Mouse (Mus musculus) neural tube, embryonic 15.5 days (tissue): ENCODE data around the gene Cxcl17. TPM values are rescaled to one million over a fixed set of nuclear protein-coding genes. Genes with fewer than 3 reads are reported as not detected.
"Not testable (repeated sequence)": the region's sequence is repeated elsewhere in the genome, so short reads cannot be mapped to it uniquely, and the experiment has no call there.

Experiments used
- ATAC-seq: fragments of 200-750 bp; cut with Nextera tagmentation; 2 replicates; pipeline ENCODE4 v1.8.0; 2017; ENCODE audit warnings: mild to moderate bottlenecking, moderate TSS enrichment, moderate library complexity; ENCODE audit not compliant: low FRiP score
- H3K27ac ChIP-seq: fragments of 300-500 bp; sonication (generic); replicated peaks from 2 replicates; pipeline ENCODE4 v1.5.1; 2015; ENCODE audit warnings: mild to moderate bottlenecking, inconsistent platforms
- H3K27me3 ChIP-seq: fragments of 300-500 bp; sonication (generic); replicated peaks from 2 replicates; pipeline ENCODE4 v1.6.1; 2015; ENCODE audit warnings: inconsistent platforms
- H3K36me3 ChIP-seq: fragments of 300-500 bp; sonication (generic); 2 replicates; pipeline ENCODE4 v1.6.1; 2015; ENCODE audit warnings: inconsistent platforms
- H3K4me1 ChIP-seq: fragments of 300-500 bp; sonication (generic); 2 replicates; pipeline ENCODE4 v1.6.1; 2015; ENCODE audit warnings: inconsistent platforms
- H3K4me2 ChIP-seq: fragments of 300-500 bp; sonication (generic); 2 replicates; pipeline ENCODE4 v1.6.1; 2015; ENCODE audit warnings: inconsistent platforms, mild to moderate bottlenecking, moderate library complexity
- H3K4me3 ChIP-seq: fragments of 300-500 bp; sonication (generic); replicated peaks from 2 replicates; pipeline ENCODE4 v1.5.1; 2015; ENCODE audit warnings: mild to moderate bottlenecking, inconsistent platforms
- H3K9ac ChIP-seq: fragments of 300-500 bp; sonication (generic); replicated peaks from 2 replicates; pipeline ENCODE4 v1.6.1; 2015; ENCODE audit warnings: mild to moderate bottlenecking, inconsistent platforms
- H3K9me3 ChIP-seq: fragments of 300-500 bp; sonication (generic); replicated peaks from 2 replicates; pipeline ENCODE4 v1.6.1; 2016; ENCODE audit warnings: inconsistent platforms
- WGBS: fragments of 180-500 bp; shearing (Covaris S2); methylation state at CpG from one replicate; pipeline ENCODE4 v1.1.7; 2015; ENCODE audit warnings: mixed read lengths; 5-methylcytosine and 5-hydroxymethylcytosine counted together
- polyA plus RNA-seq: library from polyadenylated mRNA; unstranded; fragments of >200 nt; fragmentation: Nextera tagmentation; extraction: Ambion mirVana; gene quantifications from 2 replicates; pipeline ENCODE4 v1.2.1, GENCODE M21; 2015

Gene Cxcl17
- polyA plus RNA-seq, 1 experiment from 2014 or later = 1.6 TPM

DNA sequence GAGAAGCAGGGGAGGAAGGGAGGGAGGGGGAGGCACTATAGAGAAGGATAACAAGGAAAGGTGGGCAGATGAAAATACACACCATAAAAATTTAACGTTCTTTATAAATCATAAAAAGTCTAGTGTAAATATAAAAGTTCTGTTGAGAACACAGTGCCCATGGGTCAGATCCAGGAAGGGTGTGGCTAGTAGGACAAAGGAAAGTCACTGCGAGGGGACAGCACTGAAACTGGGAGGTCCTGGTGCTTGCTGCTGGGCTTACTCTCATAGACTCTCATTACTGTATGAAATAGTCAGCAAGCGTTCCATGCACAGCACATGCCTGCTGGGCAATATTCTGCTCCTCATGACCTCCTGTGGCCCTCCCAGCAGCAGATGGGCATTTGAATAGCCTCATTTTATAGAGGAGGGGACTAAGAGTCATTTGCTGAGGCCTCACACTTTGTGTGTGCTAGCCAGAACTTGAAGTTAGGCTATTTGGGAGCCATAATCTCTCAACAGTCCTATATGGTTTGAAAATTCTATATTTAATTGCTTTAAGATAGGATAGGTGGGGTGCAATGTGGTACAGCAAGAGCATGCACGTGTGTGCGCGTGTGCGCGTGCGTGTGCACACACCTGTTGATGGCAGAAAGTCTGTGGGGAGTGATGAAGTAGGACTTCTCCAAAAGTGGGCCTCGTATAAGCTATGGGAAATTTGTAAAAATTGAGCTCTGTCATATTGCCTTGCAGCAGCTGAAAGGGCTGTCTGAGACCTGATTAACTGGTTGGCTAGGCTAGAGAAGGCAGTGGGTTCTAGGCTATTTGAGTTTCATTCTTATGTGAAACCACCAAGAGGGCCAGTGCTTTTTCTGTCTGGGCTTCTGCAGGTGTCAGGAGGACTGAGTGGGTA, 22.2 kb upstream of the Cxcl17 start:
- 86% methylated on average over 10 of the region's 10 CpGs for WGBS
- Histone ChIP-seq H3K27me3 (no peaks in the 10 kb centered on the region), H3K36me3 (no peaks in the 10 kb centered on the region), H3K9me3 (no peaks in the 10 kb centered on the region), H3K4me2 (no peak overlapping the region), H3K27ac (no peak overlapping the region), H3K9ac (no peak overlapping the region), H3K4me3 (no peak overlapping the region), H3K4me1 (peaks cover 6% of the 10 kb centered on the region; the same call in 1 of the 2 replicates)
- ATAC-seq = no peak

DNA sequence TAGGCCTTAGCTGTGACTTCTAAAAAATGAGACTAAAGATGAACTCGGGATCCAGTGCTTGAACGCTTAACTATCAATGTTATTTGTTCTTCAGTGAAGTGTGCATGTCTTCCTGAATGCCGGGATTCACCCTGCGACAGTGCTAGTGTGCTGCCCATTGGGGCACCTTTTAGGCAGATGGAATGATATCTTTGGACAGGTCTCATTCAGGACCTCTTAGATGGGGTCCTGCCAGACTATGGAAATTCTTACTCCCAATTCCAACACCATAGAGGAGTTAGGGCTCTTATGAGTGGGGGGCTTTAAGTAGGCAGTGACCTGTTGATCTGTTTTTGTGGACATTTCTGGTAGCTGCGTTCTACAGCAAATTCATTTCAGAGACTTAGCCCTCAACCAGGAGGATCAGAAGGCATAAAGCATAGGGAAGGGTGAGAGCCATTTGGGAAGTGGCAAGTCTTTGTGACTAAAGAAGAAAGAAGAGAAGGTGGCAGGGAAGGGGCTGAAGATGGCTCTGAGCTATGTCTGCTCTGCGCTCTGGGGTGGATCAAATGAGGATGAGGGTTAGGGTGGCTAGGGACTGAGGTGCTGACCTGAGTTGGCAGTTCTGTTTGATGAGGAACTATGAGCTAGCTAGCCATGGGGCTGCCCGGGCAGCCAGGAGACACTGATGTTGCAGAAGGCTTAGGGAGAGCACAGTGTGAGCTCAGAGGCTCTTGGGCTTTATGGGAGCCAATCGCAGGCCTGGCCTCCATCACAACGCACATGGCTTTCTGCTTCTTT, 21.3 kb upstream of the Cxcl17 start:
- Histone ChIP-seq H3K4me1 (peaks cover 6% of the 10 kb centered on the region; the same call in 1 of the 2 replicates), H3K4me3 (no peak overlapping the region), H3K9me3 (no peaks in the 10 kb centered on the region), H3K9ac (no peak overlapping the region), H3K27me3 (no peaks in the 10 kb centered on the region), H3K4me2 (no peak overlapping the region), H3K27ac (no peak overlapping the region), H3K36me3 (no peaks in the 10 kb centered on the region)
- WGBS = 89% methylated on average over 9 of the region's 9 CpGs
- ATAC-seq = no peak

DNA sequence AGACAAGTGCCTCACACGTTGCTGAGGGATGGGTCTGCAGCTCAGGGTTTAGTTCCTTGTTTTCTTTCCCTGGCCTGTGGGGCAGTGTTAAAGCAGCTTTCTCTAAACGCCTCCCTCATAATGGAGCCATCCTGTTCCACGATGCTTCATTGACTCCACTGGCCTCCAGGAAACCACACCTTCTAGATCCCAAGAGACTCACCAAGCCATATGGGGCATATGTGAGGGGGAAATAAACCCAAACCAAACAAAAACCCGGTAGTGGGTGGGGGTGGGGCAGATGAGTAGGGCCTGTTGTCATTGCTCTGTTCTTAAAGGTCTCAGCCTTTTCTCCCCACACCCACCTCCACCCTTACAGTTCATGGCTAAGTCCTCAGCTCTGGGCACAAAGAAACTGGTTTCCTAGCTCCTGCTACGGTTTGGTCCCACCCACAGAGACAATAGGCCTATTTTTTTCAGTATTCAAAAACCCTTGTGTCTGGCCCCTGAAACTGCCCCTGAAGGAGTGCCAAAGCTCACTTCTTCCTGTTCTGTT, 20.4 kb upstream of the Cxcl17 start:
- no peak for ATAC-seq
- 7% methylated on average over 5 of the region's 5 CpGs for WGBS
- H3K4me3 ChIP-seq = no peak overlapping the region

DNA sequence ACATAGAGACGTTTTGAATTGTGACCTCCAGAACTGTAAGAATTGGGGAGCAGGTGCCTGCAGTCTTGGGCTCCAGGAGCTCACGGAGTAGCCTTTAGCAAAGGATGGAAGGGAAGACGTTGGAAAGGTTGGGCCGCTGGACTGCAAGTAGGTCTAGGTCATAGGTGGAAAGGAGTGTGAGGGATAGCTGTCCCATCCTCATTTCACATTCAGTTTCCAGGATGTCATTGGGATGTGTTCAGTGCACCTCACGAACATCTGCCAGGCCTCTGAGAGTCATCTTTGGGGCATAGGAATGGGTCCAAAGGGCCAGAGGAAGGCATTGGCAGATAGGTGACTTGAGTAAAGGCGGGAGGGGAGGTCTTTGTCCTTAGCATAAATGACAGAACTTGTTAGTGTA, 19.7 kb upstream of the Cxcl17 start:
- no peak overlapping the region for H3K4me2 ChIP-seq
- H3K4me3 ChIP-seq = no peak overlapping the region
- peaks cover 6% of the 10 kb centered on the region; the same call in 1 of the 2 replicates for H3K4me1 ChIP-seq
- ATAC-seq = no peak
- no peaks in the 10 kb centered on the region for H3K27me3 ChIP-seq
- H3K9me3 ChIP-seq = no peaks in the 10 kb centered on the region
- WGBS = 93% methylated on average over 6 of the region's 6 CpGs
- no peaks in the 10 kb centered on the region for H3K36me3 ChIP-seq
- no peak overlapping the region for H3K9ac ChIP-seq
- H3K27ac ChIP-seq = no peak overlapping the region

More for the DNA sequence above, 20.4 kb upstream of the Cxcl17 start:
- no peak overlapping the region for H3K9ac ChIP-seq
- no peaks in the 10 kb centered on the region for H3K36me3 ChIP-seq
- H3K4me1 ChIP-seq = peaks cover 6% of the 10 kb centered on the region; the same call in 1 of the 2 replicates
- H3K27me3 ChIP-seq = no peaks in the 10 kb centered on the region
- H3K4me2 ChIP-seq = no peak overlapping the region
- 0 out of 2 replicates have a peak overlapping the region, but pooled peaks have one; percentile 41 for H3K27ac ChIP-seq
- no peaks in the 10 kb centered on the region for H3K9me3 ChIP-seq

DNA sequence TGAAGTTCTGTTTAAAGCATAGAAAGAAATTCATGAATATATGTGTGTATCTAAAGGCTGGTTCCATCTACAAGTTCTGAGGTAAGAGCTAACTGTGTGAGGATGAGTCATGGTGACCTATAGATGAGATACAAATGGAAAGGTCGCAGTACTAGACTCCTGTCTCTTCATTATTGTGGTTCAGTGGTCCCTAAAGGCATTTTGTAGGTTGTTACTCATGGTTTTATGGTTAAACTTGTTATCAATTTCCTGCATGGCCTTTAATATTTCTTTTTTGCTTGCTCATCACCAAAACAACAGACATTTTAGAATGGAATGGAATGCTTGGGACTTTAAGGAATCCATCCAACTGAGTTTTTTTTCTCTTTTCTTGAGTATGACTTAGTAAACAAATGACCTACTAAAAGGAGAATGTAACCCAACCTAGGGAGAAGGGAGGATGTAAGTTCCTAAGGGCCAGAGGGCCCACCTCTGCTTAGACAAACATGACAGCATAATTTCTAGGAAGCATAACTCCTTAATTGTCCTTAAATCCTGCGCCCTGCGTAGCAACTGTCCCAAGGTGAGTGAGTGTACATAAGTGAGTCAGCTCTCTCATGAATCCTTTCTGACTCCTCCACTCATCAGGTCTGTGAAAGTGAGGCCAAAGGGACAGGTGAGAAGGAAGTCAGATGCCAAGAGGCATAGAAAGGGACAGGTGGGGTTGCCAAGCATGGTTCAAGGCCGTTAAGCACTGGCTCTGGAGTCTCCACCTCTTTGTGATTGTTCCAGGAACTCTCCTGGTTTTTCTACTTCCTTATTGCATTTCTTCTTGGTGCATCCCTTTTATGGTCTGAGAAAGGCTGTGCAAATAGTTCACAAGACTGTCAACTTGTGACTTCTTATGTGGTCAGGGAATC, 17.4 kb upstream of the Cxcl17 start:
- H3K4me3 ChIP-seq = no peak overlapping the region
- no peaks in the 10 kb centered on the region for H3K36me3 ChIP-seq
- H3K9ac ChIP-seq = no peak overlapping the region
- ATAC-seq = no peak
- H3K27ac ChIP-seq = no peak overlapping the region
- H3K4me1 ChIP-seq = peaks cover 6% of the 10 kb centered on the region; the same call in 1 of the 2 replicates
- 93% methylated on average over 4 of the region's 4 CpGs for WGBS
- H3K27me3 ChIP-seq = no peaks in the 10 kb centered on the region
- no peak overlapping the region for H3K4me2 ChIP-seq
- H3K9me3 ChIP-seq = no peaks in the 10 kb centered on the region

DNA sequence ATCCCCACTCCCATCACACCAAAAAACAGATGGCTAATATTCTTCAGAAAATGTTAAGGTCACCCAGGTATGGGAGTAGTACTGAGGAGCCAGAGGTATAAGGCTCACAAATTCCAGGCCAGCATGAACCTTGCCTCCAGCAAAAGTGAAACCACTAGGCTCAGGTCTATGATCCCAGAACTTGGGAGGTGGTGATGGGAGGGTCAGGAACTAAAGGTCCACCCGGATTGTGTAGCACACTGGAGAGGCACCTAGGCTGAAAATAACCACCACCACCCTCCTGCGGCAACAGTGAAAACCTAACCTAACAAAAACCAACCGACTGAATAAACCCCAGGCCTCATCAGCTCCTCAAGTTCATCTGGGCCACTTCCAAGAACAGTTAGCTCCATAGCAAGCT, 15.6 kb upstream of the Cxcl17 start:
- H3K9ac ChIP-seq = no peak overlapping the region
- H3K4me1 ChIP-seq = peaks cover 3% of the 10 kb centered on the region; the same call in 1 of the 2 replicates
- 95% methylated on average over 3 of the region's 3 CpGs for WGBS
- H3K27me3 ChIP-seq = no peaks in the 10 kb centered on the region
- H3K4me3 ChIP-seq = no peak overlapping the region
- no peaks in the 10 kb centered on the region for H3K9me3 ChIP-seq
- no peaks in the 10 kb centered on the region for H3K36me3 ChIP-seq
- no peak overlapping the region for H3K4me2 ChIP-seq
- no peak overlapping the region for H3K27ac ChIP-seq
- no peak for ATAC-seq

DNA sequence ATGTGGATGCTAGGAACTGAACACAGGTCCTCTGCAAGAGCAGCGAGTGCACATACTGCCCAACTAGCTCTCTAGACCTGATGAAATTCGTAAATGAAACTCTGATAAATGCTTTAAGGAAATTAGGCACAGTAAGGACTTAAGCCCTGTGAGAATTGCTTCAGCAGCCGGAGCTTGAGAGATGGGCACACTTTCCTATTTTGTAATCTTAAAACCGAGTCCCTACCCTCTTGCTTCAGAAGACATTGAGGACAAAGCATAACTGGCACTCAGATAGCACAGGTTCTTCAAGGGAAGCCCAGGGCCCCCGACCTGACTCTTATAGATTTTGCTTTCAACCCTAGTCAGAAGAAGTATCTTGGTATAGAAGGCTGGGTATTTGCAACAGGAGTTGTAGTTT, 14.5 kb upstream of the Cxcl17 start:
- Histone ChIP-seq H3K4me3 (no peak overlapping the region), H3K4me2 (no peak overlapping the region), H3K9me3 (no peaks in the 10 kb centered on the region), H3K27ac (no peak overlapping the region), H3K36me3 (no peaks in the 10 kb centered on the region), H3K4me1 (no peaks in the 10 kb centered on the region), H3K27me3 (0 out of 2 replicates have a peak, but pooled peaks cover 7% of the 10 kb centered on the region), H3K9ac (no peak overlapping the region)
- ATAC-seq = no peak
- WGBS = 82% methylated on average over 5 of the region's 5 CpGs

DNA sequence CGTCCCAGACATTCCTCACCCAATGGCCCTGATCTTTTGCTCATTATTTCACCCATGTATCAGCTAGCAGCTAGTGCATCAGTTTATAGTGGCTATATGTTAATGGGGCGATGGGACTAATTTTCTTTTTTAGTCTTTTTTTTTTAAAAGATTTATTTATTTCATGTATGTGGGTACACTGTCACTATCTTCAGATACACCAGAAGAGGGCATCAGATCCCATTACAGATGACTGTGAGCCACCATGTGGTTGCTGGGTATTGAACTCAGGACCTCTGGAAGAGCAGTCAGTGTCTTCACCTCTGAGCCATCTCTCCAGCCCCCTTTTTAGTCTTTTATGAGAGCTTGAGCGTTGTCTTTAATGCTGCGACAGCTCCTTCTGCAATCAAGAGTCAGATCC, 13.7 kb upstream of the Cxcl17 start:
- not testable (repeated sequence) for H3K9ac ChIP-seq, H3K4me3 ChIP-seq, H3K27ac ChIP-seq, H3K4me2 ChIP-seq, ATAC-seq, H3K27me3 ChIP-seq, H3K4me1 ChIP-seq, H3K36me3 ChIP-seq, H3K9me3 ChIP-seq
- WGBS = 89% methylated on average over 4 of the region's 4 CpGs

DNA sequence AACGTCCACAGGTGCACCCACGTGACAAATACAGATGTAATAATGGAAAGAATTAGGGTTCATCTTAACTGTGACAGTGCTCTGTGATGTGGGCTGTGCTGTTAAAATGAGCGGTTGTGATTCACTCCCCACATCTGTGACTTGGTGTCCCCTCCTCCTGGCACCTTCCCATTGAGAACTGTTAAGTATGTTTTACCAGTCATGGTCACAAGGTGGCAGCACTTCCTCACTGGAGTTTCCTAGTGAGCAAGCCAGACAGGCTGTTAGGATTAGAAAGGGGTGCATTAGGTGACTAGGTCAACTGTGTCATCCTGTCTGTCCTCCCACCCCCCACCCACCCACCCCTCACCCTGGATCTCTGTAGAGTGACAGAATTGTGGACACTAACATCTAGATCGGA, 11.7 kb upstream of the Cxcl17 start:
- H3K9ac ChIP-seq = no peak overlapping the region
- ATAC-seq = peak; percentile 59; the same call in 1 of the 2 replicates
- 35% methylated on average over 4 of the region's 4 CpGs for WGBS
- H3K36me3 ChIP-seq = no peaks in the 10 kb centered on the region
- 0 out of 2 replicates have a peak, but pooled peaks cover 7% of the 10 kb centered on the region for H3K27me3 ChIP-seq
- no peak overlapping the region for H3K4me3 ChIP-seq
- H3K4me1 ChIP-seq = no peaks in the 10 kb centered on the region
- H3K4me2 ChIP-seq = no peak overlapping the region
- no peaks in the 10 kb centered on the region for H3K9me3 ChIP-seq
- H3K27ac ChIP-seq = no peak overlapping the region

DNA sequence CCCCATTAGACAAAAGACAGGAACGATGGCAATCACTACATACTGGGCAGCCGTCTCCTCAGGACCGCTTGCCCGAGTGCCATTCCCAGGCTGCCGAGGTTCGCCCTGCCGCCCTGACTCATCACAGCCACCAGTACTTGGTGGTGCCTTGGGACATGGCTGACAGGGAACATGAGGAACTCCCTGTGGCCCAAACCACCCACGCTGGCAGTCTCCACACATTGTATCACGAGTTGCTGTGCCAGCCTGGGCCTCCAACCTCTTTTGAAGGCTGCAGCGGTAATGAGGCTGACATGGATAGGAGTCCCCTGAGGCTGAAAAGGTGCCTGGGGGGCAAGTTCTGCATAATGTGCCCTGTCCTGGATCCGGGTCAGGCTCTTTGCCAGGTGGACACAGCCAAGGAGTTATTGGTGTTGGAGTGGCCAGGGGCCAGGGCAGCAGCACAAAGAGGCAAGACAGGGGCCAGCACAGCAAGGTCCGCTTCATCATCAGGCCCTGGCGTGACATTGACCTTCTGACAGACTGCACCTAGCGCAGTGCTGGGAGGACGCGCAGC, 9.7 kb upstream of the Cxcl17 start:
- H3K27ac ChIP-seq = no peak overlapping the region
- no peaks in the 10 kb centered on the region for H3K4me1 ChIP-seq
- no peak overlapping the region for H3K4me3 ChIP-seq
- no peak overlapping the region for H3K9ac ChIP-seq
- no peaks in the 10 kb centered on the region for H3K36me3 ChIP-seq
- ATAC-seq = no peak
- 0 out of 2 replicates have a peak, but pooled peaks cover 7% of the 10 kb centered on the region for H3K27me3 ChIP-seq
- H3K4me2 ChIP-seq = no peak overlapping the region
- no peaks in the 10 kb centered on the region for H3K9me3 ChIP-seq
- WGBS = 72% methylated on average over 16 of the region's 16 CpGs
